Mouse (Mus musculus) lung, adult 2 months (tissue): ENCODE data around the gene Plcb2.

Experiments used
- CTCF ChIP-seq: fragments of 200-500 bp; IDR thresholded peaks from 2 replicates; pipeline ENCODE4 v1.5.1; 2011; ENCODE audit warnings: mild to moderate bottlenecking, low read length, control low read depth; ENCODE audit not compliant: insufficient read depth
- POLR2A ChIP-seq: fragments of 200-500 bp; IDR thresholded peaks from 2 replicates; pipeline ENCODE4 v1.6.1; 2011; ENCODE audit warnings: low read depth, mild to moderate bottlenecking, control low read depth, low read length, borderline replicate concordance; ENCODE audit errors: extremely low read depth

GRCm38 (mm10) chr2:118750476-118750875, 22.2 kb upstream of the Plcb2 start:
- TF ChIP-seq CTCF: no peak
- no peak for TF ChIP-seq POLR2A
